Comparison of ENCODE assay signal across 8 mouse cellular contexts in genomic region chr9:77655181-77655934, GRCm38 (mm10). TPM values are rescaled to one million over a fixed set of nuclear protein-coding genes. Genes with fewer than 3 reads are reported as not detected.
DNase-seq lines count a peak whose midpoint lies in the region; ATAC-seq lines count a peak whose summit lies in the region.

No protein-coding gene starts in this region.

- intact Hi-C loops in left cerebral cortex, postnatal 36 days (cut with DNase I): loop anchor here (2.0 to 5.0 kb wide), 2 partner anchors 99 to 122 kb away; partner anchors contain the start of gene Gclc

- H3K4me1 ChIP-seq in midbrain, embryonic 10.5 days: peaks cover 10% of the 10 kb centered on the region

- ATAC-seq in activated CD4-positive, CD25-positive, alpha-beta regulatory T cell, adult 4 months: peak; percentile 41

- peak overlapping the region; percentile 81 for H3K27ac ChIP-seq in midbrain, embryonic 10.5 days (replicated peaks)

- peak; percentile 48 to 52 for DNase-seq in cerebellum, postnatal 25 days
- peak; percentile 22 to 32 for DNase-seq in frontal cortex, postnatal 25 days (ENCODE audit: low spot score in 2 of 2)
- peak; percentile 49 for DNase-seq in kidney, adult 11 months
- DNase-seq in left cerebral cortex, postnatal 36 days (ENCODE audit: low spot score in 2 of 2): peak; percentile 46 to 73
- DNase-seq in midbrain, embryonic 10.5 days (ENCODE audit: low spot score): peak; percentile 57
- DNase-seq in right cerebral cortex, postnatal 14 days: peak; percentile 49
- DNase-seq in MN1 (ENCODE audit: low spot score): no peak

- H3K27me3 ChIP-seq in midbrain, embryonic 10.5 days (ENCODE audit: low read depth, poor library complexity, severe bottlenecking): peaks cover 23% of the 10 kb centered on the region

- WGBS in midbrain, embryonic 10.5 days: under 1% methylated on average over 85 of the region's 85 CpGs

- peak overlapping the region; percentile 76 for H3K4me3 ChIP-seq in midbrain, embryonic 10.5 days

- H3K9me3 ChIP-seq in midbrain, embryonic 10.5 days (replicated peaks): no peaks in the 10 kb centered on the region

- H3K36me3 ChIP-seq in midbrain, embryonic 10.5 days: no peaks in the 10 kb centered on the region

RNA-seq across cellular contexts. Expression of gene Klhl31, which starts 19.1 kb away (rescaled TPM):
- polyA plus RNA-seq in activated CD4-positive, CD25-positive, alpha-beta regulatory T cell, adult 4 months (2017; shearing (Covaris generic)): not detected
- not detected for total RNA-seq in left cerebral cortex, postnatal 36 days (2021)
- 0.36 and 0.39 TPM in 2 replicates for polyA plus RNA-seq in midbrain, embryonic 10.5 days (2016; fragmentation: Nextera tagmentation; extraction: Ambion mirVana)
